Mouse (Mus musculus) myocyte (in vitro differentiated cells): Measurements from ENCODE around the gene Hoxd9.

Experiments
- E2F4 ChIP-seq: IDR thresholded peaks from one replicate; pipeline ENCODE4 v1.6.1; 2011; ENCODE audit warnings: mild to moderate bottlenecking, control low read depth, moderate library complexity; ENCODE audit not compliant: insufficient read depth
- MAX ChIP-seq: IDR thresholded peaks from one replicate; pipeline ENCODE4 v1.6.1; 2011; ENCODE audit warnings: low read depth, mild to moderate bottlenecking, control low read depth
- MYOD1 ChIP-seq, 3 experiments: IDR thresholded peaks; one replicate each; pipeline ENCODE4 v1.6.1; 2011; ENCODE audit warnings: control low read depth in 2 of 3, low read depth in 2 of 3, mild to moderate bottlenecking in 2 of 3, moderate library complexity in 1 of 3; ENCODE audit not compliant: insufficient read length in 2 of 3, control insufficient read depth in 1 of 3
- MYOG ChIP-seq, 3 experiments: IDR thresholded peaks; one replicate each; pipeline ENCODE4 v1.6.1; 2011; ENCODE audit warnings: control low read depth in 2 of 3, low read depth in 2 of 3, mild to moderate bottlenecking in 2 of 3; ENCODE audit not compliant: insufficient read length in 2 of 3, control insufficient read depth in 1 of 3, insufficient read depth in 1 of 3
- POLR2A ChIP-seq: IDR thresholded peaks from one replicate; pipeline ENCODE4 v1.6.1; 2011; ENCODE audit warnings: low read depth, mild to moderate bottlenecking, control low read depth, moderate library complexity; ENCODE audit not compliant: insufficient read length
- POLR2AphosphoS2 ChIP-seq: IDR thresholded peaks from one replicate; pipeline ENCODE4 v1.6.1; 2011; ENCODE audit warnings: low read depth, control low read depth; ENCODE audit not compliant: insufficient read length
- REST ChIP-seq: IDR thresholded peaks from one replicate; pipeline ENCODE4 v1.6.1; 2011; ENCODE audit warnings: mild to moderate bottlenecking, control low read depth, moderate library complexity; ENCODE audit not compliant: insufficient read depth, insufficient read length
- SRF ChIP-seq: IDR thresholded peaks from one replicate; pipeline ENCODE4 v1.6.1; 2011; ENCODE audit warnings: low read depth; ENCODE audit not compliant: control insufficient read depth, insufficient read length
- TCF12 ChIP-seq: IDR thresholded peaks from one replicate; pipeline ENCODE4 v1.6.1; 2011; ENCODE audit warnings: mild to moderate bottlenecking, control low read depth; ENCODE audit not compliant: poor library complexity, insufficient read depth, severe bottlenecking
- USF1 ChIP-seq: IDR thresholded peaks from one replicate; pipeline ENCODE4 v1.6.1; 2011; ENCODE audit warnings: low read depth, mild to moderate bottlenecking, control low read depth, moderate library complexity

- TF ChIP-seq MAX (no peak), E2F4 (no peak), USF1 (no peak), POLR2A (no peak), MYOD1 (IDR thresholded peaks at IDR 0.05; ENCODE audit: control insufficient read depth in 1 of 3, insufficient read length in 2 of 3, low read depth in 2 of 3) (no peak), POLR2AphosphoS2 (no peak), SRF (no peak), TCF12 (no peak), REST (no peak), MYOG (IDR thresholded peaks at IDR 0.05; ENCODE audit: control insufficient read depth in 1 of 3, insufficient read depth in 1 of 3, insufficient read length in 2 of 3, low read depth in 2 of 3) (no peak)
These were observed 41.9 kb downstream of the Hoxd9 start for GRCm38 (mm10) chr2:74739476-74739800.
